Mouse (Mus musculus): ENCODE results near the gene Arnt2. TPM values are rescaled to one million over a fixed set of nuclear protein-coding genes. Genes with fewer than 3 reads are reported as not detected.

Gene Arnt2
- 23.3 and 27.9 TPM in 2 replicates for polyA plus RNA-seq (2016; fragmentation: Nextera tagmentation; extraction: Ambion mirVana)

DNA sequence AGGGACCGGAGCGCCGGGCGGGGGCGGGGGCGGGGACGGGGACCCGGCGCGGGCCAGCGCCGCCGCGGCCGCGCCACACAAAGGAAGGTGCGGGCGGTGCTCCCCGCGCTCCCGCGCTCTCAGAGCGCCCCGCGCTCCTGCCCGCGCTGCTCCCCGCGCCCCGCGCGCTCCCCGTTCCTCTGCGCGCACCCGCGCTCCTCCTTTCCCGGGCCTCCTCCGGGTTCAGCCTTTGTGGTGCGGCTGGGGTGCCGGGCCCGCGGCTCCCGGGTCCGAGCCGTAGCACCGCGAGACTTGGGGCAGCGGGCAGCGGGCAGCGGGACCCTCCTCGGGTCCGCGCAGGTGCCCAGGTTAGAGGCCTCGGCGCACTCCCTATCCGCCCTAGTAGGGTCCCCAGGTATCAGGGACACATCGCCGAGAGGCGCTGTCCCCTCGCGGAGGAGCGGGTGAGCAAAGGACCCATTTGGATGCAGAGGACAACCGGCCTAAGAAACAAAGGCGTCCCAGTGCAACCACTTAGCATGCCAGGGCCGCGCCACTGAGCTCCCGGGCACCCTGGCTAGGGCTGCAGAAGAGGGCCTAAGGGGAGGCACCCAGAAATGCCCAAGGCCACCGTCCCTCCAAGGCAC, at the start of gene Arnt2:
TSS of gene Arnt2 (minus strand) at position 281 of the 626 bp plus-strand sequence.
- Histone ChIP-seq H3K9me3 (no peaks in the 10 kb centered on the region), H3K4me1 (peaks cover 43% of the 10 kb centered on the region), H3K36me3 (replicated peaks) (peaks cover 25% of the 10 kb centered on the region), H3K4me3 (peak within 1 kb of the TSS; percentile 77), H3K27me3 (ENCODE audit: poor library complexity, severe bottlenecking) (peaks cover 15% of the 10 kb centered on the region; the same call in 1 of the 2 replicates), H3K27ac (peak within 1 kb of the TSS; percentile 99)
- peak; percentile 74 for DNase-seq (ENCODE audit: extremely low spot score, low spot score)
- WGBS = 0% methylated on average over 61 of the region's 69 CpGs

DNA sequence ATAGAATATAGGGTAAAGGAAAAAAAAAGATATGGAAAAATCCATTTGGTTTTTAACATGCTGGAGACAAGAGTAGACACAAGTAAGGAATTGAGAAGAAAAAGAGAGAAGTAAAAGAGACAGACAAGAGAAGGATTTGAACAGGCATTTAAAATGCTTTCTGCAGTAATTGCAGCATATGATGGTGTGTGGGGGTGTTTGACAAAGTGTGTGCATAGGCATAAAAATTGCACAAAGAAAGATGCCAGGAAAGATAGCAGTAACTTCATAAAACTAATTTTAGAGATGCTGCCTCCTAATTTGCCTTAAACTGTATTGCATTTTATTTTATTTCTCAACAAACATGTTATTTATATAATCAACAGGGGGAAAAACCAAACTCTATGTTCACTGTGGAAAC, 41.7 kb upstream of the Arnt2 start:
- no peaks in the 10 kb centered on the region for H3K9me3 ChIP-seq
- H3K27me3 ChIP-seq (ENCODE audit: poor library complexity, severe bottlenecking) = no peaks in the 10 kb centered on the region
- no peak overlapping the region for H3K4me3 ChIP-seq
- H3K27ac ChIP-seq = no peak overlapping the region
- peaks cover 16% of the 10 kb centered on the region; the same call in 1 of the 2 replicates for H3K4me1 ChIP-seq
- H3K36me3 ChIP-seq (replicated peaks) = no peaks in the 10 kb centered on the region
- no peak for DNase-seq (ENCODE audit: extremely low spot score, low spot score)

- 68% methylated on average over 2 of the region's 2 CpGs for WGBS
- Histone ChIP-seq H3K27ac (peak overlapping the region; percentile 26; the same call in 1 of the 2 replicates), H3K4me3 (no peak overlapping the region), H3K9me3 (no peaks in the 10 kb centered on the region), H3K27me3 (ENCODE audit: poor library complexity, severe bottlenecking) (peaks cover 11% of the 10 kb centered on the region), H3K4me1 (peaks cover 16% of the 10 kb centered on the region; the same call in 1 of the 2 replicates), H3K36me3 (replicated peaks) (no peaks in the 10 kb centered on the region)
- DNase-seq (ENCODE audit: extremely low spot score, low spot score) = no peak
These were observed 39.1 kb upstream of the Arnt2 start for GRCm38 (mm10) chr7:84449066-84449465.

DNA sequence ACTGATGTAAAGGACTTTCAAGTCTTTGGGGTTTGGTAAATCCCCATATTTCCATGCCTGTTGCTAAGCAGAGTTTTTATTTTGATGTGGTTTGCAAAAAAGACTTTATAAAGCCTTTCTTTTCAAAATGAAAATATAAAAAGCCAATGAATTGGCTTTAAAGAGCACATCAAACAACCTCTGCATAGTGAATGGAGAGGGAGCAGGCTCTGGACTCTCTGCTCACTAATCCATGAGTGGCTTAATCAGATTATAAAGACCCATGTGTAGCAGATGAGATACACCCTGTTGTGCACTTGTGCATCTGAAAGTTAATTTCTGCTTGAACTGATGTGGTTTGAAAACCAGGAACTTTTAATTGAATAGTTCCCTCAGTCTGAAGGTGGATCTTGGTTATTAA, 38.5 kb upstream of the Arnt2 start:
- Histone ChIP-seq H3K27ac (no peak overlapping the region), H3K4me3 (no peak overlapping the region), H3K27me3 (ENCODE audit: poor library complexity, severe bottlenecking) (peaks cover 11% of the 10 kb centered on the region), H3K36me3 (replicated peaks) (no peaks in the 10 kb centered on the region), H3K4me1 (peaks cover 16% of the 10 kb centered on the region; the same call in 1 of the 2 replicates), H3K9me3 (no peaks in the 10 kb centered on the region)
- no peak for DNase-seq (ENCODE audit: extremely low spot score, low spot score)

DNA sequence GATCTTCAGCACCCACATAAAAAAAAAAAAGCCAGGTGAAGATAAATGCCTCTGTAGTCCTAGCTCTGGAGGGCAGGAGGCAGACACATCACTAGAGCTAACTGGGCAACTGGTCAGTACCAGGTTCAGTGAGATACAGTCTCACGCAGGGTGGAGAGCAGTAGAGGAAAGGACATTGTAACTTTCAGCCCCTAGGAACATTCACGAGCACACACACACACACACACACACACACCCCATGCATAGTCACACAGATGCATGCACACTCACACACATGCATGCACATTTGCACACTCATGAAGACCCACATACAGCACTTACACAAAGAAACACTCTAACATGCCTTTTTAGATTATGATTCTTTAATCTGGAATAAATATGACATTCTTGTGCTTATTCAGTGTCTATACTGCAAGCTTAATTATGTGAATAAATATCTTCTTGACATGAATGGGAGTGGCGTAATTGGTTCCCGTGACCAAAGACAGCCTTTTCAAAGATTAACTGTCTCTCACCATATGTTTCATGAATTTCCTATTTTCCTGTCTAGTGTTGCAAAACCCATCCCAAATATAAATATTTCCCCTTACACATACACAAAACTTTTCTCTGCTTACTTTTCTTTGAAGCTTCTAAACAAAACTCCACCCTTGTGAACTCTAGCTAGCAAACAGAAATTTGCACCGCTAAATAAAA, 37.9 kb upstream of the Arnt2 start:
- Histone ChIP-seq H3K36me3 (replicated peaks) (no peaks in the 10 kb centered on the region), H3K4me1 (peaks cover 16% of the 10 kb centered on the region; the same call in 1 of the 2 replicates), H3K4me3 (no peak overlapping the region), H3K27me3 (ENCODE audit: poor library complexity, severe bottlenecking) (peaks cover 11% of the 10 kb centered on the region), H3K9me3 (no peaks in the 10 kb centered on the region), H3K27ac (no peak overlapping the region; the same call in 1 of the 2 replicates)
- no peak for DNase-seq (ENCODE audit: extremely low spot score, low spot score)
- WGBS = 82% methylated on average over 5 of the region's 5 CpGs

GRCm38 (mm10) chr7:84447060-84447459, 37.1 kb upstream of the Arnt2 start:
- peak; percentile 53 for DNase-seq (ENCODE audit: extremely low spot score, low spot score)
- Histone ChIP-seq H3K4me3 (no peak overlapping the region), H3K27me3 (ENCODE audit: poor library complexity, severe bottlenecking) (peaks cover 11% of the 10 kb centered on the region), H3K9me3 (no peaks in the 10 kb centered on the region), H3K4me1 (peaks cover 16% of the 10 kb centered on the region; the same call in 1 of the 2 replicates), H3K36me3 (replicated peaks) (no peaks in the 10 kb centered on the region), H3K27ac (no peak overlapping the region)
- WGBS = 23% methylated on average over 4 of the region's 4 CpGs

GRCm38 (mm10) chr7:84442343-84442911, 32.5 kb upstream of the Arnt2 start:
- H3K4me1 ChIP-seq = no peaks in the 10 kb centered on the region
- no peak overlapping the region for H3K27ac ChIP-seq
- DNase-seq (ENCODE audit: extremely low spot score, low spot score) = no peak
- H3K4me3 ChIP-seq = no peak overlapping the region
- H3K27me3 ChIP-seq (ENCODE audit: poor library complexity, severe bottlenecking) = peaks cover 11% of the 10 kb centered on the region
- H3K36me3 ChIP-seq (replicated peaks) = no peaks in the 10 kb centered on the region
- no peaks in the 10 kb centered on the region for H3K9me3 ChIP-seq
- 85% methylated on average over 2 of the region's 2 CpGs for WGBS

DNA sequence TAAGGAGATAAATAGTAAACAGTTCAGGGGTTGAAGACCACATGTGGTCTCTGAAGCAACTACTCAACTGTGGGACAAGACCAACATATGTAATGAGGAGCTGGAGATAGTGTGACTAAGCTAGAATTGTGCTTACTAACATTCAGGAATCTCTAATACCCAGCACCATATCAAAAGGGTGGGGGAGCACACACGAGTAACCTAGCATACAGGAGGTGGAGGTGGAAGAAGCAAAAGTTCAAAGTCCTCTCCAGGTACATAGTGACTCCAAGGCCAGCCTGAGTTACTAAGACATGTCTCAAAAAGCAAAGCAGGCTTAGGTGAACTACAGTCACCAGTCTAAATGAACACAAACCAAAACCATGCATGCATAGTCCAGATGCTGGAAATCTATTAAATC, 29.6 kb upstream of the Arnt2 start:
- Histone ChIP-seq H3K27ac (no peak overlapping the region), H3K27me3 (ENCODE audit: poor library complexity, severe bottlenecking) (no peaks in the 10 kb centered on the region), H3K36me3 (replicated peaks) (no peaks in the 10 kb centered on the region), H3K4me1 (no peaks in the 10 kb centered on the region), H3K9me3 (no peaks in the 10 kb centered on the region), H3K4me3 (no peak overlapping the region)
- WGBS = 78% methylated on average over 1 of the region's 1 CpGs
- DNase-seq (ENCODE audit: extremely low spot score, low spot score) = no peak

DNA sequence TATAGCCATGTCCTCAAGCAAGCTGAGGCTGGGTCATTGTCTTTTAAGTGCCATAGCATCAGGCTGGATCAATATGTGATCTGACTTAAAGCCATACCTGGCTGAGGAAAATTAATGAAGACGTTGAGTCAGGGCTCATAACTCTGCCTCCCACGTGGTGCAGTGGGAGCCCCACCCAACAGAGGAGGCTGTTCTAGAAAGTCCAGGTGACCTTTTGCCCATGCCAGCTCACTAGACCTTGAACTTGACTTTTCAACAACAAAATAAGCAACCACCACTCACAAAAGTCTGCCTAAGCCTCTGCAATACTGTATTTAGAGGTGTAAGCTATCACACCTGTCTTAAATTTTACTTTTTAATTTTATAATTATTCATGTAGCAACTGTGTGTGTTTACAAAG, 24.9 kb upstream of the Arnt2 start:
- DNase-seq (ENCODE audit: extremely low spot score, low spot score) = no peak
- H3K4me3 ChIP-seq = no peak overlapping the region
- H3K4me1 ChIP-seq = peaks cover 6% of the 10 kb centered on the region; the same call in 1 of the 2 replicates
- no peaks in the 10 kb centered on the region for H3K36me3 ChIP-seq (replicated peaks)
- WGBS = 63% methylated on average over 2 of the region's 2 CpGs
- H3K27me3 ChIP-seq (ENCODE audit: poor library complexity, severe bottlenecking) = no peaks in the 10 kb centered on the region
- H3K27ac ChIP-seq = no peak overlapping the region
- no peaks in the 10 kb centered on the region for H3K9me3 ChIP-seq

- no peak for DNase-seq (ENCODE audit: extremely low spot score, low spot score)
- Histone ChIP-seq H3K9me3 (no peaks in the 10 kb centered on the region), H3K27ac (no peak overlapping the region), H3K4me1 (peaks cover 6% of the 10 kb centered on the region; the same call in 1 of the 2 replicates), H3K36me3 (replicated peaks) (no peaks in the 10 kb centered on the region), H3K27me3 (ENCODE audit: poor library complexity, severe bottlenecking) (no peaks in the 10 kb centered on the region), H3K4me3 (no peak overlapping the region)
These were observed 22.2 kb upstream of the Arnt2 start for GRCm38 (mm10) chr7:84432151-84432550.

- Histone ChIP-seq H3K27ac (no peak overlapping the region), H3K4me1 (peaks cover 13% of the 10 kb centered on the region; the same call in 1 of the 2 replicates), H3K9me3 (no peaks in the 10 kb centered on the region), H3K4me3 (no peak overlapping the region), H3K36me3 (replicated peaks) (no peaks in the 10 kb centered on the region), H3K27me3 (ENCODE audit: poor library complexity, severe bottlenecking) (peaks cover 4% of the 10 kb centered on the region)
- WGBS = 97% methylated on average over 2 of the region's 2 CpGs
- no peak for DNase-seq (ENCODE audit: extremely low spot score, low spot score)
These were observed 17.2 kb upstream of the Arnt2 start for GRCm38 (mm10) chr7:84427221-84427620.

GRCm38 (mm10) chr7:84424670-84425385, 14.9 kb upstream of the Arnt2 start:
- no peak overlapping the region for H3K27ac ChIP-seq
- H3K36me3 ChIP-seq (replicated peaks) = no peaks in the 10 kb centered on the region
- peaks cover 9% of the 10 kb centered on the region; the same call in 1 of the 2 replicates for H3K4me1 ChIP-seq
- H3K4me3 ChIP-seq = no peak overlapping the region
- peak; percentile 35 for DNase-seq (ENCODE audit: extremely low spot score, low spot score)
- 67% methylated on average over 7 of the region's 7 CpGs for WGBS
- no peaks in the 10 kb centered on the region for H3K9me3 ChIP-seq
- peaks cover 4% of the 10 kb centered on the region for H3K27me3 ChIP-seq (ENCODE audit: poor library complexity, severe bottlenecking)

Data from forebrain, embryonic 10.5 days (tissue).